In the genomic region with DNA sequence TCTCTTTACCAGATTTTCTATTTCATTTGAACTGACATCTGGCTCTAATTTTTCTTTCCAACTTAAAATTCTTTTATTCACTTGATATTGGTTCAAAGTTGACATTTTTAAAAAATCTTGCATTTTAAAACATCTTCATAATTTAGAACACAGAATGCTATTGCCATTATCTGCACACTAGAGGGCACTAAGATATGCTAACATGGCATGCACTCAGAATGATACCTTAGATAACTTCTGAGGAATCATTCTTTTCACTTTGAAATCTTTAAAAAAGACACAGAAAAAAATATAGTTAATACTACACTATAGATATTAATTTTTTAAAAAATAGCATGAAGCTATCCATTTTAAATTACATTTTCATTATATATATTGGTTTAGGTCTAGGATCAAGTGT, we compare ENCODE assay signal across 23 mouse cellular contexts.
DNase-seq lines count a peak whose midpoint lies in the region; ATAC-seq and TF ChIP-seq lines count a peak whose summit lies in the region.
"Had no signal": no experiment of that assay in that cellular context is flagged by ENCODE, and none has a peak within 500 bp of the region (broad histone marks: within the 10 kb centered on the region; RNA-seq: fewer than 3 reads in every experiment).

No protein-coding gene starts in this region.

- peak; percentile 74 for TF ChIP-seq CTCF in left cerebral cortex, adult 2 months (IDR thresholded peaks at IDR 0.05)
- TF ChIP-seq CTCF in brain, embryonic 14.5 days (IDR thresholded peaks at IDR 0.05; ENCODE audit: borderline replicate concordance, extremely low read depth, insufficient read depth, insufficient read length) = no peak
- no peak; the same call in 1 of the 2 replicates for TF ChIP-seq CTCF in gastrocnemius, adult 2 months (IDR thresholded peaks at IDR 0.05)

- H3K27ac ChIP-seq in left cerebral cortex, adult 2 months = no peak overlapping the region
- H3K27ac ChIP-seq in gastrocnemius, adult 2 months = no peak overlapping the region
- H3K27ac ChIP-seq: forebrain, embryonic 15.5 days; heart, embryonic 15.5 days; hindbrain, embryonic 13.5 days; macrophage; midbrain, embryonic 12.5 days; stomach, embryonic 15.5 days had no signal

- H3K4me3 ChIP-seq in left cerebral cortex, adult 2 months = no peak overlapping the region
- H3K4me3 ChIP-seq in gastrocnemius, adult 2 months = no peak overlapping the region
- H3K4me3 ChIP-seq: forebrain, embryonic 15.5 days; heart, embryonic 15.5 days; hindbrain, embryonic 13.5 days; midbrain, embryonic 12.5 days; stomach, embryonic 15.5 days had no signal

- intact Hi-C loops in left cerebral cortex, adult 2 months (cut with DNase I) = loop anchor here (2.0 to 10.0 kb wide), 5 partner anchors 340 to 1990 kb away; a partner anchor contains a TSS
- intact Hi-C loops in left cerebral cortex, postnatal 4 days (cut with DNase I) = loop anchor here (5.0 to 10.0 kb wide), 2 partner anchors 1787 to 1990 kb away; a partner anchor contains a TSS
- intact Hi-C loops in gastrocnemius, adult 2 months (cut with DNase I) = no loop called here

- ATAC-seq in frontal cortex, adult (ENCODE audit: low TSS enrichment) = peak; percentile 86
- ATAC-seq: forebrain, embryonic 15.5 days; liver, postnatal 0 days had no signal

- no peak for TF ChIP-seq POLR2A in brain, embryonic 14.5 days (IDR thresholded peaks at IDR 0.05; ENCODE audit: borderline replicate concordance, extremely low read depth, insufficient read depth, insufficient read length, poor library complexity, severe bottlenecking)

- DNase-seq in frontal cortex, postnatal 10 days (ENCODE audit: low spot score in 2 of 2) = no peak
- DNase-seq in left cerebral cortex, adult 2 months (ENCODE audit: extremely low spot score in 1 of 2, low spot score in 2 of 2) = no peak
- DNase-seq in left cerebral cortex, postnatal 4 days = no peak
- peak; percentile 5 for DNase-seq in A20 (ENCODE audit: low read depth, low spot score)
- peak; percentile 51 for DNase-seq in brain, embryonic 14.5 days (ENCODE audit: low read depth)
- no peak for DNase-seq in gastrocnemius, adult 2 months
- DNase-seq in urinary bladder, adult 18-20 months (ENCODE audit: low spot score in 2 of 2) = no peak
- DNase-seq: cerebellum, adult 11-12 months; cerebellum, postnatal 36 days; heart, adult 11 months; kidney, adult 11 months; kidney, postnatal 10 days; liver; liver, postnatal 0 days; spleen, adult 18-20 months; thymus, postnatal 14 days had no signal

Comparison
In these comparisons a context has a peak if more than half of its experiments do, and no peak if none do; other contexts are left out.
1. DNase-seq: peak in A20 (single experiment) and brain, embryonic 14.5 days (single experiment); none in frontal cortex, postnatal 10 days (0 of 2), left cerebral cortex, adult 2 months (0 of 2), left cerebral cortex, postnatal 4 days (single experiment), gastrocnemius, adult 2 months (single experiment) and urinary bladder, adult 18-20 months (0 of 2).